Mouse (Mus musculus) stomach, embryonic 16.5 days (tissue): ENCODE data around the gene Sparcl1. TPM values are rescaled to one million over a fixed set of nuclear protein-coding genes. Genes with fewer than 3 reads are reported as not detected.

Experiments used
- ATAC-seq: fragments of 200-750 bp; cut with Nextera tagmentation; 2 replicates; pipeline ENCODE4 v1.8.0; 2017; ENCODE audit warnings: moderate number of reproducible peaks, moderate TSS enrichment; ENCODE audit not compliant: insufficient read depth, low FRiP score
- H3K27ac ChIP-seq: fragments of 300-500 bp; sonication (generic); 2 replicates; pipeline ENCODE4 v1.5.1; 2014; ENCODE audit warnings: low read length
- H3K27me3 ChIP-seq: fragments of 300-500 bp; sonication (generic); 2 replicates; pipeline ENCODE4 v1.6.1; 2014; ENCODE audit warnings: low read length, control low read depth, mixed read lengths; ENCODE audit not compliant: control insufficient read depth, insufficient read depth
- H3K36me3 ChIP-seq: fragments of 300-500 bp; sonication (generic); 2 replicates; pipeline ENCODE4 v1.6.1; 2014; ENCODE audit warnings: low read length; ENCODE audit not compliant: control insufficient read depth, insufficient read depth
- H3K4me1 ChIP-seq: fragments of 300-500 bp; sonication (generic); 2 replicates; pipeline ENCODE4 v1.6.1; 2014; ENCODE audit warnings: low read length, control low read depth, mixed read lengths; ENCODE audit not compliant: control insufficient read depth, insufficient read depth
- H3K4me2 ChIP-seq: fragments of 300-500 bp; sonication (generic); 2 replicates; pipeline ENCODE4 v1.6.1; 2014; ENCODE audit warnings: low read depth, low read length, mixed read lengths
- H3K4me3 ChIP-seq: fragments of 300-500 bp; sonication (generic); replicated peaks from 2 replicates; pipeline ENCODE4 v1.5.1; 2014; ENCODE audit warnings: mild to moderate bottlenecking, low read length
- H3K9ac ChIP-seq: fragments of 300-500 bp; sonication (generic); 2 replicates; pipeline ENCODE4 v1.6.1; 2014; ENCODE audit warnings: low read length
- H3K9me3 ChIP-seq: fragments of 300-500 bp; sonication (generic); replicated peaks from 2 replicates; pipeline ENCODE4 v1.6.1; 2016; ENCODE audit warnings: low read length, control low read depth; ENCODE audit not compliant: control insufficient read depth
- WGBS: fragments of 180-500 bp; shearing (Covaris S2); extraction: QIAGEN DNeasy Blood & Tissue Kit; methylation state at CpG from one replicate; pipeline ENCODE4 v1.1.7; 2014; 5-methylcytosine and 5-hydroxymethylcytosine counted together
- polyA plus RNA-seq: library from polyadenylated mRNA; unstranded; fragments of >200 nt; fragmentation: Nextera tagmentation; extraction: Ambion mirVana; gene quantifications from 2 replicates; pipeline ENCODE4 v1.2.1, GENCODE M21; 2015

The Sparcl1 gene
- polyA plus RNA-seq, 1 experiment from 2014 or later, result 380 TPM

DNA sequence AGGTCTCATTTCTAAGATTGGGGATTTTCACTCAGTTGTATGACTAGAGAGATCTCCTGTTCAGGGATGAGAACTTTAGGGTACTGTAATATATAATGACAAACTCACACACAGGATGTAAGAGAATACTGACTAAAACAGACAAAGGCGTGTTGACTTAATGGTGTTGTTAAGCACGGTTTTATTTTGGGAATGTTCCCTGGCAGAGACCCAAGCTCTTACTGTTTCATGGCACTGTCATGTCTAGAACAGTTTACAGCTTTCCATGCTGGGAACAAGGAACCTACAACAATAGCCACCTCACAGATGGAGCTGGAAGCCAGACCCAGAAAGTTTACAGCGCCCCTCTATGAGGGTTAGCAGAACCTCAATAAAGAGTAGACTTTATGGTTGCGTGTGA lies 2.4 kb upstream of the Sparcl1 start:
- whole genome bisulfite sequencing, result 64% methylated on average over 4 of the region's 4 CpGs
- Histone ChIP-seq H3K9me3 (no peaks in the 10 kb centered on the region), H3K36me3 (no peaks in the 10 kb centered on the region), H3K4me1 (peaks cover 7% of the 10 kb centered on the region; the same call in 1 of the 2 replicates), H3K27me3 (no peaks in the 10 kb centered on the region), H3K4me3 (no peak overlapping the region), H3K27ac (peak overlapping the region; percentile 69), H3K4me2 (no peak overlapping the region), H3K9ac (no peak overlapping the region)
- ATAC-seq, result no peak

DNA sequence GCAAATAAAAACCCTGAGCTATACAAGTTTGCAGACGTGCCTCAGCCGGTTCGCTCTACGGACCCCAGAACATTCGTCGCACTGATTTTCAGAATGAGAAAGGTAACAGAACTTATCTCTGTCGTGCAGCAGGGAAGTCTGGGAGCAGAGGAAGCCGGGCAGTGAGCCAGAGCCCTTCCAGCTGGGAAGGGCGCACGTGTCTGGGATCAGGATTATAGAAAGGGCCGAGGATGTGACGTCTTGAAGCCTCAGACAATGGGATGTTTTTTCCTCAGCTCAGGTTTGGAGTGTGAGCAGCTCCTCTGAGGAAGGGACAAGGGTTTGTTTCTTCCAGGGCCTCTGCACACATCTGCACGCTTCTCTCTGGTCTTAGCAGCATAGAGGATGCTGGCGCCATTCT lies 1.6 kb upstream of the Sparcl1 start:
- no peaks in the 10 kb centered on the region for H3K9me3 ChIP-seq
- peaks cover 12% of the 10 kb centered on the region for H3K4me1 ChIP-seq
- H3K27me3 ChIP-seq, result no peaks in the 10 kb centered on the region
- peak overlapping the region; percentile 49; the same call in 1 of the 2 replicates for H3K9ac ChIP-seq
- H3K4me3 ChIP-seq, result no peak overlapping the region
- peak; percentile 30; the same call in 1 of the 2 replicates for ATAC-seq
- WGBS, result 34% methylated on average over 14 of the region's 14 CpGs
- H3K4me2 ChIP-seq, result no peak overlapping the region
- H3K36me3 ChIP-seq, result no peaks in the 10 kb centered on the region
- H3K27ac ChIP-seq, result peak overlapping the region; percentile 95

DNA sequence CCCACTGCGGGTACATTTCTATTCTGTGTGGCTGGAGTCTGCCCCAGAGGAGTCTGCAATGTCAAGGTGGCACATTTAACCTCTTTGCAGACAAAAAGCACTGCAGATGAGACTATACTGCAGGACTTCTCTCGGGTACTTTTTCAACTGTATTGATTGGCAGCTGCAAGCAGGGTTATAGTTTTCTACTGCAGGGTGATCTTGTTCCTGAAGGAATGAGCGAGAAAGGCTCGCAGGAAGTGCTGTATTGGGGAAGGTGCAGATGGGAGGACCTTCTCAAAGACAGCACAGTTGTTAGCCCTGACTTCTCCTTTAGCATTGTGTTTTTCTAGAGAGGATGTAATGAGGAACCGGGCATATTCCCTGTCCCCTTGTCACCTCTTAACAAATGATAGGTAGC lies 1.0 kb downstream of the Sparcl1 start:
- Histone ChIP-seq H3K4me2 (peak overlapping the region; percentile 59), H3K36me3 (no peaks in the 10 kb centered on the region), H3K9ac (peak overlapping the region; percentile 75), H3K4me1 (peaks cover 30% of the 10 kb centered on the region), H3K4me3 (peak overlapping the region; percentile 55), H3K27ac (peak overlapping the region; percentile 95), H3K27me3 (no peaks in the 10 kb centered on the region), H3K9me3 (no peaks in the 10 kb centered on the region)
- WGBS, result 20% methylated on average over 5 of the region's 5 CpGs
- ATAC-seq, result no peak

DNA sequence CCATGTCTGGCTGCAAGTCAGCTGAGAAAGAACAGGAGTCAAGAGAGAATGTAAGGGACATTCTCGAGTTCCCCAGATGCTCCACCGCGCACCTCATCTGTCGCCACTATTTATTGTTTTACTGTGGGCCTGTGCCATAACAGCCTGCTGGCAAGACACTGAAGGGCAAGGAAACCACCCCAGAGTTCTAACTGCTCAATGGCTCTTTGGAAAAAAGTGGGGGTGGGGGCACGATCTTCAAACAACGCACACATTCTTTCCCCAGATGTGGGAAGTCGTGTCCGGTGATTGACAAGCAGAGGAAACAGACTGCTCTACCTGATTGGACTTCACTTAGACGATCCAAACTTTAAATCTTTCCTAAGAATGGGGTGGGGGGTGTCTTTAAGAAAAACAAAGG lies 1.5 kb downstream of the Sparcl1 start:
- Histone ChIP-seq H3K4me1 (peaks cover 31% of the 10 kb centered on the region), H3K9me3 (no peaks in the 10 kb centered on the region), H3K27ac (peak overlapping the region; percentile 95), H3K36me3 (no peaks in the 10 kb centered on the region), H3K4me2 (peak overlapping the region; percentile 59), H3K9ac (peak overlapping the region; percentile 75), H3K27me3 (no peaks in the 10 kb centered on the region), H3K4me3 (peak overlapping the region; percentile 55)
- 11% methylated on average over 9 of the region's 9 CpGs for WGBS
- no peak for ATAC-seq

DNA sequence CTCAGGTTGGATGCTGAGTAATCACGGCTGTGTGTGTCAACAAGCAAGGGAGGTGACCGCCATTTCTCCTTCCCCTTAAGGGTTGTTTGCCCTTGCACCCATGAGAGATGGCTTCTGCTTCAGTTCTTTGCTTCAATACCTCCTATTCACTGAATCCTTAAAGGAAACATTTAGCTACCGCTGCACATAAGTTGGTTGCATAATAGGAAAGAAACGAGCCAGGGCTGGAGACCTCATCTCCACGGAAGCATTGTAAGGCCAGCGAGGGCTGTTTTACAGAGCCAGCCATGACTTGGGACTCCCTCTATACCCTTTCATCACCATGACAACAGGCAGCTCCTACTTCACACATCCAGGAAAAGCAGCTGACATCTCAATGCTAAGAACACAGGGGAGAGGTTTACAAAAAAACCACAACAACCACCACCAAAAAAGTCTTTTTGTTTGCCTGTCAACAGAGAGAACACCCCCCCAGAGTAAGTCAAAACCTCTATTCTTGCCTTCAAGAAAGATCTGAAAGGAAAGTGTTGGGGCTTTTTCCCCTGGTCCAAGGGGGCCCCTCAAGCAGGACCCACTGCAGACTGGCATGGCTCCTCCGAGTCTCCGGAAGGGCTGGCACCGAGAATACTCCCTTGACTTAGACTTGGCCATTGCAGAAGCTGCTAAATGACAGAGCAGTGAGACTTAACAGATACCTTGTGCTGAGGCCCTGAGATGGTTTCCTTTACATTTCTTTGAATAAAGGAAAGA lies 3.2 kb downstream of the Sparcl1 start:
- no peaks in the 10 kb centered on the region for H3K36me3 ChIP-seq
- H3K27me3 ChIP-seq, result no peaks in the 10 kb centered on the region
- WGBS, result 48% methylated on average over 9 of the region's 9 CpGs
- peaks cover 36% of the 10 kb centered on the region for H3K4me1 ChIP-seq
- H3K4me3 ChIP-seq, result peak overlapping the region; percentile 55
- H3K9me3 ChIP-seq, result no peaks in the 10 kb centered on the region
- peak overlapping the region; percentile 59 for H3K4me2 ChIP-seq
- ATAC-seq, result no peak
- peak overlapping the region; percentile 91 for H3K27ac ChIP-seq
- peak overlapping the region; percentile 56 for H3K9ac ChIP-seq

DNA sequence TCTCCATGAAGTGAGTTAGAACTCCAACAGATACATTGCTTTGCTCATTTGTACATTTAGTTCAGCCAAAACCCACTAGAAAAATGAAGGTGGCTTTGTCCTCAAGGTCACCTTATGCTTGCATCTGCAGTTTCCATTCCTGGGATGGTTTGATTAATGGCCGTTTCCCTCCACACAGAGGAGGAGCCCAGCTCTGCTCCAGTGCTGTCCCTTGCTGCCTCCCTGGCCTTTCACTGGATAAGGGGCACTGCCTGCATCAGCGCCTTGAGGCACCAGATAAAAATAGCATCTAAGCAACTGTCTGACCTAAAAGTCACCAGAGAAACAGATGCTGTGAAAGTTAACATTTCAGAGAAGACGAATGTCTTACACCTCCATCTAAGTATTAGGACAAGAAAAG lies 4.0 kb downstream of the Sparcl1 start:
- H3K27me3 ChIP-seq, result no peaks in the 10 kb centered on the region
- H3K4me1 ChIP-seq, result peaks cover 32% of the 10 kb centered on the region
- H3K36me3 ChIP-seq, result no peaks in the 10 kb centered on the region
- ATAC-seq, result no peak
- H3K4me3 ChIP-seq, result peak overlapping the region; percentile 14; the same call in 1 of the 2 replicates
- peak overlapping the region; percentile 59 for H3K4me2 ChIP-seq
- H3K9me3 ChIP-seq, result no peaks in the 10 kb centered on the region
- H3K9ac ChIP-seq, result peak overlapping the region; percentile 59
- H3K27ac ChIP-seq, result peak overlapping the region; percentile 91
- WGBS, result 28% methylated on average over 3 of the region's 3 CpGs

DNA sequence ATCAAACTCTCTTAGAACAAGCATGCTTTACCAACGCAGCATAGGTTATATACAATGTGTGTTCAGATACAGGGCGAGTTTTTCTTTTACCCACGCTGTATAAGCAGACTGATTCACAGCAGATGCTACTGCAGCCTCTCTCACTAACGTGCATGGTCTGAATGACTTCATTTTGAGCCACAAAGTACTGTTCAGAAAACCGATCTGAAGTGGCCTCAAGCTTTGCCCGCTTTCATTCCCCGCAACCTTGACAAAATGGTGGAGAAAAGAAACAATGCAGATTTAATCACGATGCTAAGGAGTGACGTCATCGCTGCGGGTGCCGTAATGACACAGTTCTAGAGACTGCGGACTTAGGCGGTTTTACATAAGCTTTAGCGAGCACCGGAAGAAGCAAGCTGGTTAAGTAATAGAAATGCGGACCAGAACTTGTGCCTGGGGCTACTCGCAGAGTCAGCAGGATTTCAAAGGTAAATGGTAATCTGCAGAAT lies 4.6 kb downstream of the Sparcl1 start:
- peak overlapping the region; percentile 59 for H3K4me2 ChIP-seq
- no peaks in the 10 kb centered on the region for H3K36me3 ChIP-seq
- no peaks in the 10 kb centered on the region for H3K9me3 ChIP-seq
- H3K9ac ChIP-seq, result peak overlapping the region; percentile 59
- WGBS, result 18% methylated on average over 18 of the region's 18 CpGs
- 0 out of 2 replicates have a peak, but pooled peaks have one; percentile 9 for ATAC-seq
- peak overlapping the region; percentile 24 for H3K4me3 ChIP-seq
- H3K4me1 ChIP-seq, result peaks cover 33% of the 10 kb centered on the region
- H3K27ac ChIP-seq, result peak overlapping the region; percentile 91
- H3K27me3 ChIP-seq, result no peaks in the 10 kb centered on the region

DNA sequence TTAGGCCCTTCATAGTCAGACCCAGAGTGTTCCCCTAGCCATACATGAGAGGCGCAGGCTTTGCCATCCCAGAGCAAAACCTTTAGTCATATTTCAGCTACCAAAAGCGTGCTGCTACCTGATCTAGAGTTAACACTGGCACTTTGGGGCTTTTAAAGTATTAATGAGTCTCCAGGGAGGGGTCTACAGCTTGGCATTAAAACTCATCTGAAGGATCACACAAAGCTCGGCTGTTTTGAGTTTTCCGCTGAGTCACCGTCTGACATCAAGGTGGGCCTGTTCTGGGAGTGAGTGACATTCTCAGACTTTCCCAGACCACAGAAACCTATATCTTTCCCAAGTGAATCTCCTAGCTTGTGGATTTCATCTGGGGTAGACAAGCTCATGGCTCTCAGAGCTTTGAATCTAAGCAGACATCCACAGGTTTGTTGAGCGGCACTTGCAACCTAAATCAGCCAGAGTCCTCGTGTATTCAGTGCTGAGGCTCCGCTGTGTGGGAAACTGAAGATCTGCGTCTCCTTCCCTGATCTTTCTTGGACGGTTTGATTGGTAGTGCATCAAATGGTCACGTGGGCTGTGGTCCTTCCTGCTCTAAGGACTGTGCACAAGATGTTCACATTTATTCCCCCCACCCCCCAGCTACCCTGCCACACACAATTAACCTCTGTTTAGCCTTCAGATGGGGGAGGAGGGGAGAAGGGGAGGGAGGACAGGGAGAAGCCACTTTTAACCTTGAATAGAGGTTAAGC lies 5.2 kb downstream of the Sparcl1 start:
- H3K27me3 ChIP-seq, result no peaks in the 10 kb centered on the region
- H3K9me3 ChIP-seq, result no peaks in the 10 kb centered on the region
- peaks cover 33% of the 10 kb centered on the region for H3K4me1 ChIP-seq
- H3K27ac ChIP-seq, result peak overlapping the region; percentile 91
- H3K9ac ChIP-seq, result peak overlapping the region; percentile 59
- peak overlapping the region; percentile 59 for H3K4me2 ChIP-seq
- peak; percentile 34; the same call in 1 of the 2 replicates for ATAC-seq
- no peaks in the 10 kb centered on the region for H3K36me3 ChIP-seq
- H3K4me3 ChIP-seq, result peak overlapping the region; percentile 24
- whole genome bisulfite sequencing, result 53% methylated on average over 11 of the region's 11 CpGs

DNA sequence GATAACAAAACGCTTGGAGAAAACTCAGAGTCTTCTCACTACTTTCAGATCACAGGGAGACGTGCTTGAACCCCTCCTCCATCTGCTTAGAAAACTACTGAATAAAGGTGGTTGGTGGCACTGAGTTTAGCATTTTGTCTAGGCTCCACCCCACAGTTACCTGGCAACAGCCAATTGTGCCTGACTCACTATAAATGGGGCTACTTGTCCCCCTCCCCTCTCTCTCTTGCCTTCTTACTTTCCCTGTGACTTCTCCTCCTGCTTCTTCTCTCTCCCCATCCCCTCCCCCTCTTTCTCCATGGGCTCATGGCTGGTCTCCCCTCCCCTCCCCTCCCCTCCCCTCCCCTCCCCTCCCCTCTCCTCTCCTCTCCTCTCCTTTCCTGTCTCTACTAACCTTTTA lies 9.4 kb downstream of the Sparcl1 start:
- no peak overlapping the region for H3K27ac ChIP-seq
- H3K4me3 ChIP-seq, result no peak overlapping the region
- no peaks in the 10 kb centered on the region for H3K36me3 ChIP-seq
- H3K9ac ChIP-seq, result no peak overlapping the region
- no peaks in the 10 kb centered on the region for H3K27me3 ChIP-seq
- H3K9me3 ChIP-seq, result no peaks in the 10 kb centered on the region
- H3K4me1 ChIP-seq, result peaks cover 32% of the 10 kb centered on the region
- no peak for ATAC-seq
- H3K4me2 ChIP-seq, result no peak overlapping the region
- 83% methylated on average over 2 of the region's 2 CpGs for WGBS
